Mouse (Mus musculus): ENCODE results near the gene Gpd2. TPM values are rescaled to one million over a fixed set of nuclear protein-coding genes. Genes with fewer than 3 reads are reported as not detected.

Gene Gpd2
- polyA plus RNA-seq, 1 experiment from 2014 or later: 14.7 TPM

DNA sequence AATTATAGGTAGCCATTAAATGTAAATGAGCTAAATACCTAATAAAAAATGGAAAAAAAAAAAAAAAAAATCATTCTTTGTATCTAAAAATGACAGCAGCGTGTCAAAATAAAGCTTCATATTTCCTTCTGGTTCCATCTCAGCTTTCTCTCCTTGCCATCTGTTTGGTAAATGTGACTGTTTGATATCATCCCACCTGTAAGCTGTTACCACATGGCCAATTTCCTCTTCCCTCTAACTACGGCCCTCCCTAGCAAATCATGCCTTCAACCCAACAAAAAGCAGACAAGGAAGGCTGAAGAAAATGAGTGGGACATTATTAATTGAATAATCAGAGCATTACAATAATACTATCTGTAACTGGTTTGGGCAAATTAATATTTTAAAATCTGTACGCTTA lies 160.3 kb downstream of the Gpd2 start:
- no peak for DNase-seq (ENCODE audit: low spot score)
- Histone ChIP-seq H3K4me1 (ENCODE audit: control insufficient read depth, insufficient read depth, low read length) (no peaks in the 10 kb centered on the region), H3K4me3 (ENCODE audit: low read depth, low read length) (no peak overlapping the region), H3K9ac (ENCODE audit: low read depth, low read length) (no peak overlapping the region), H3K9me3 (ENCODE audit: control insufficient read depth, low read length) (no peaks in the 10 kb centered on the region), H3K27ac (replicated peaks; ENCODE audit: low read depth, low read length) (no peak overlapping the region), H3K4me2 (ENCODE audit: low read depth, low read length) (no peak overlapping the region), H3K36me3 (ENCODE audit: control insufficient read depth, insufficient read depth, low read length) (no peaks in the 10 kb centered on the region), H3K27me3 (replicated peaks; ENCODE audit: control insufficient read depth, insufficient read depth, low read length) (no peaks in the 10 kb centered on the region)
- ATAC-seq (ENCODE audit: low read depth): no peak
- WGBS: 85% methylated on average over 3 of the region's 3 CpGs

DNA sequence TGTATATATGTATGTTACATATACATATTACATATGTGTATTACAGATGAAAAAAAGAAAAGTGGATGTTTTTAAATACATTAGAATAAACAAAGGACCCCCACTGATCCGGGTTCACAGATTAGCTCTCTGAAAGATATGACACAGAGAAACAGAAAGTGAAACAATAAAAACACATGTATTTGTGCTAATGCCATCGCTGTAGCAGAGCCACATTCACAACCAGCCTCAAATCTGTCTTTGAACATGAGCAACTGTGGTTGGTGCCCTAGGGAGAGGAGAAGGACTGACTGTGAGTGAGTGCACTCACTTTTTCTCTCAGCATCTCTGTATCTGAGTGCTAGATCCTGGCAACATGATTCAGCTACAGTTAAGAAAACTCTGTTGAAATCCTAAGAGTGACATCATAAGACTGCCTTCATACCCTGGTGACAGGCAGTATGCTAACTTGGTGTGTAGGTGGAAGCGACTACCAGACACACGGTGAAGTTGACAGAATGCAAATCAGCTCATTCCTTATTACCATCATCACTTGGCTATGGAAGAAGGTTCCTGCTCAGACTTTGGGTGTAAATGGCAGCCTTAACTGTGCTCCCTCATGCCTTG lies 170.1 kb downstream of the Gpd2 start:
- H3K4me3 ChIP-seq (ENCODE audit: low read depth, low read length): no peak overlapping the region
- H3K4me2 ChIP-seq (ENCODE audit: low read depth, low read length): no peak overlapping the region
- H3K9ac ChIP-seq (ENCODE audit: low read depth, low read length): no peak overlapping the region
- 81% methylated on average over 4 of the region's 4 CpGs for WGBS
- DNase-seq (ENCODE audit: low spot score) (no peak), ATAC-seq (ENCODE audit: low read depth) (no peak)
- no peaks in the 10 kb centered on the region for H3K36me3 ChIP-seq (ENCODE audit: control insufficient read depth, insufficient read depth, low read length)
- no peaks in the 10 kb centered on the region for H3K4me1 ChIP-seq (ENCODE audit: control insufficient read depth, insufficient read depth, low read length)
- H3K9me3 ChIP-seq (ENCODE audit: control insufficient read depth, low read length): no peaks in the 10 kb centered on the region
- no peaks in the 10 kb centered on the region for H3K27me3 ChIP-seq (replicated peaks; ENCODE audit: control insufficient read depth, insufficient read depth, low read length)
- H3K27ac ChIP-seq (replicated peaks; ENCODE audit: low read depth, low read length): no peak overlapping the region

DNA sequence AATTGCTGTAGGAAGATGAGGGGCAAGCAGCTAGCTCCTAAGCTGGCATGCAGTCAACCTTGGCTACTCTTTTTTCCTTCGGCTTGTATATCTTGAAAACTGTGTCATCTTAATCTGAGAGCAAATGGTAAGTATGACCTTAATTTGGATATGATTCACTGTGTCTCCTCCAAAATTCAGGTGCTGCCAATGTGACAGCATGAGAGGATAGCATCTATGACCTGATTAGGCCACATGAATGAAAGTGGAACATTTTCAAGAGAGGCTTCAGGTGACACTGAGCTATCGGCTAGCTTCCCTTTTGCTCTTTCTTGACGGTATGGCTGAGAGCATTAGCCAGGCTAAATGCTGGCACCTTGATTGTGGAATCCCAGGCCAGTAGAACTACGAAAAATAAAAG lies 171.0 kb downstream of the Gpd2 start:
- WGBS: 78% methylated on average over 4 of the region's 4 CpGs

DNA sequence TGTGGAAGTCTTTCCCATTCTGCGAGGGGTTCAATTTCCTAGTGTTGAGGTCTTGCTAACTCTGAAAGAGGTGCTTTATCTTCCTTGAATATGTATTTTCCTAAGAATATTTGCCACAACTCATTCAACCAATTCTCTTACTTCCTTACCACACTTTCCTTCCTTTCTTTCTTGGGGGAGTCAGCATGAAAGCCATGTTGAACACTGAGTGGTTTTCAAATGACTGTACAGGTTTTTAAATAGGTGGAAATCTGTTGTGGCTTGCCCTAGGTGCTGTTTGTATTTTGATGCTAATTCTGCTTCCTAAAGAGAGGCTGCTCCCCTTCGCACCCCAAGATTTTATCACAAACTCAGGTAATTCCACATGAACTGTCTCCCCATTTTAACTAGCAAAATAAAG lies 174.1 kb downstream of the Gpd2 start:
- no peak overlapping the region for H3K4me2 ChIP-seq (ENCODE audit: low read depth, low read length)
- H3K27me3 ChIP-seq (replicated peaks; ENCODE audit: control insufficient read depth, insufficient read depth, low read length): no peaks in the 10 kb centered on the region
- no peak for ATAC-seq (ENCODE audit: low read depth)
- H3K27ac ChIP-seq (replicated peaks; ENCODE audit: low read depth, low read length): no peak overlapping the region
- H3K4me3 ChIP-seq (ENCODE audit: low read depth, low read length): no peak overlapping the region
- no peak overlapping the region for H3K9ac ChIP-seq (ENCODE audit: low read depth, low read length)
- no peak for DNase-seq (ENCODE audit: low spot score)
- WGBS: 84% methylated on average over 2 of the region's 2 CpGs
- no peaks in the 10 kb centered on the region for H3K36me3 ChIP-seq (ENCODE audit: control insufficient read depth, insufficient read depth, low read length)
- no peaks in the 10 kb centered on the region for H3K4me1 ChIP-seq (ENCODE audit: control insufficient read depth, insufficient read depth, low read length)
- no peaks in the 10 kb centered on the region for H3K9me3 ChIP-seq (ENCODE audit: control insufficient read depth, low read length)

More for the DNA sequence above, 171.0 kb downstream of the Gpd2 start:
- no peak for ATAC-seq (ENCODE audit: low read depth)
- H3K36me3 ChIP-seq (ENCODE audit: control insufficient read depth, insufficient read depth, low read length): no peaks in the 10 kb centered on the region
- H3K27ac ChIP-seq (replicated peaks; ENCODE audit: low read depth, low read length): no peak overlapping the region
- H3K4me1 ChIP-seq (ENCODE audit: control insufficient read depth, insufficient read depth, low read length): no peaks in the 10 kb centered on the region
- H3K27me3 ChIP-seq (replicated peaks; ENCODE audit: control insufficient read depth, insufficient read depth, low read length): no peaks in the 10 kb centered on the region
- H3K9ac ChIP-seq (ENCODE audit: low read depth, low read length): no peak overlapping the region
- DNase-seq (ENCODE audit: low spot score): no peak
- no peaks in the 10 kb centered on the region for H3K9me3 ChIP-seq (ENCODE audit: control insufficient read depth, low read length)
- H3K4me2 ChIP-seq (ENCODE audit: low read depth, low read length): no peak overlapping the region
- H3K4me3 ChIP-seq (ENCODE audit: low read depth, low read length): no peak overlapping the region

DNA sequence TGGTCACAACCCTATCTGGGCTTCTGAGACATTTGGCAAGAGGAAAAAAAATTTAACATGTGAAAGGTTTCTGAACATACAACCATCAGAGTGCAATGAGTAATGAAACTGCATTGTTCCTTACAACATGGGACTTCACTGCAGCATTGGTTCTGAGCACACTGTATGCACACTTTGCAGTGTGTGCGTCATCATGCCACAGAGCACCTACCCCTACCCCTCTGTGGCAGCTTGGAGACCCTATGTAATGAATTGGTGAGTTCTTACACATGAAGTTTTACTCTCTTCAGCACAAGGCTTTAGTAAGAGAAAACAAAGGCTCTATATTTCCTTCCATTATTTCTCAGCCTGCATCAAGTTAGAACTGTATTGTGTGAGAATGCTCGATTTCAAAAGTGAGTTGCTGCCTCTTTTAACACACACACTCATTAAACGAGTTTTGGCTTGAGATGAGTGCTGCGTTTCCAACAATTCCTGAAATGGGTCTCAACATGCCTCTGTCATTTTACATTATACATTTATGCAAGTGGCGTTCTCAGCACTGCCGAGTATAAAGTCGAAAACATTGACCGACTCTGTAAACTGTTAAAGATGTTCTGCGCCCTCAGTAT lies 177.2 kb downstream of the Gpd2 start:
- H3K4me3 ChIP-seq (ENCODE audit: low read depth, low read length): no peak overlapping the region
- no peak for ATAC-seq (ENCODE audit: low read depth)
- no peak overlapping the region for H3K9ac ChIP-seq (ENCODE audit: low read depth, low read length)
- H3K27ac ChIP-seq (replicated peaks; ENCODE audit: low read depth, low read length): no peak overlapping the region
- H3K36me3 ChIP-seq (ENCODE audit: control insufficient read depth, insufficient read depth, low read length): no peaks in the 10 kb centered on the region
- no peak overlapping the region for H3K4me2 ChIP-seq (ENCODE audit: low read depth, low read length)
- no peaks in the 10 kb centered on the region for H3K27me3 ChIP-seq (replicated peaks; ENCODE audit: control insufficient read depth, insufficient read depth, low read length)
- WGBS: 77% methylated on average over 9 of the region's 9 CpGs
- no peaks in the 10 kb centered on the region for H3K9me3 ChIP-seq (ENCODE audit: control insufficient read depth, low read length)
- H3K4me1 ChIP-seq (ENCODE audit: control insufficient read depth, insufficient read depth, low read length): no peaks in the 10 kb centered on the region
- peak; percentile 51 for DNase-seq (ENCODE audit: low spot score)

DNA sequence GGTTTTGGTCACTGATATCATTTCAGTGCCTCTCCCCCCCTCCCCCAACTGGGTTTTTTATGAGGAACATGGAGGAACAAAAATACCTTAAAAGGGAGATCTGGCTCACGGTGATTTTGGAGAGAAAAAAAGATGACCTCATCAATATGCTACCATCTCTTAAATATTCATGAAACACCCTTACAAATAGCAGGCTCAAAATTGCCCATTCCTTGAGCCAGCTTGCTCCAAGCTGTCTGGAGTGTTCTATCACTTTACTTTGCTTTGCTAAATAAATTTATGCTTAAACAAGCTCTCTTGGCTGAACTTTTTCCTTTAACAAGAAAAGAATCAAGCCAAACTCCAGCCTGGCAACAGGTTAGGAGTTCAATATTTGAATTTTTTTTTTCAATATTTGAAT lies 179.3 kb downstream of the Gpd2 start:
- H3K4me2 ChIP-seq (ENCODE audit: low read depth, low read length): no peak overlapping the region
- 67% methylated on average over 1 of the region's 1 CpGs for WGBS
- no peak overlapping the region for H3K4me3 ChIP-seq (ENCODE audit: low read depth, low read length)
- no peaks in the 10 kb centered on the region for H3K4me1 ChIP-seq (ENCODE audit: control insufficient read depth, insufficient read depth, low read length)
- no peak for ATAC-seq (ENCODE audit: low read depth)
- no peaks in the 10 kb centered on the region for H3K36me3 ChIP-seq (ENCODE audit: control insufficient read depth, insufficient read depth, low read length)
- no peak for DNase-seq (ENCODE audit: low spot score)
- H3K27me3 ChIP-seq (replicated peaks; ENCODE audit: control insufficient read depth, insufficient read depth, low read length): no peaks in the 10 kb centered on the region
- H3K27ac ChIP-seq (replicated peaks; ENCODE audit: low read depth, low read length): no peak overlapping the region
- no peak overlapping the region for H3K9ac ChIP-seq (ENCODE audit: low read depth, low read length)
- no peaks in the 10 kb centered on the region for H3K9me3 ChIP-seq (ENCODE audit: control insufficient read depth, low read length)

Other genes with a start within 250 kb of the Gpd2 start
- gene Nr4a2, start 113.6 kb upstream of the Gpd2 start, polyA plus RNA-seq (2014; fragmentation: Nextera tagmentation; extraction: Ambion mirVana): 6.0 and 6.4 TPM in 2 replicates